Mouse (Mus musculus) neural tube, embryonic 10.5 days (tissue): ENCODE measurements around the gene Rbms1.

Experiments
- DNase-seq: peaks from one replicate; pipeline ENCODE4 v3.0.0-alpha.2; 2017; ENCODE audit warnings: low spot score; ENCODE audit errors: extremely low spot score

Gene Rbms1

GRCm38 (mm10) chr2:60714971-60715502 is 248.0 kb downstream of the Rbms1 start:
- no peak for DNase-seq

- no peak for DNase-seq
Measured at GRCm38 (mm10) chr2:60714475-60714874, 248.5 kb downstream of the Rbms1 start.

- no peak for DNase-seq
Measured at GRCm38 (mm10) chr2:60713857-60714256, 249.1 kb downstream of the Rbms1 start.

GRCm38 (mm10) chr2:60712891-60713290 is 250.1 kb downstream of the Rbms1 start:
- DNase-seq, result no peak

GRCm38 (mm10) chr2:60712483-60712882 is 250.5 kb downstream of the Rbms1 start:
- no peak for DNase-seq

- DNase-seq, result no peak
Measured at GRCm38 (mm10) chr2:60711098-60711880, 251.7 kb downstream of the Rbms1 start.

GRCm38 (mm10) chr2:60710317-60710716 is 252.7 kb downstream of the Rbms1 start:
- no peak for DNase-seq

- DNase-seq, result no peak
Measured at GRCm38 (mm10) chr2:60708671-60709070, 254.3 kb downstream of the Rbms1 start.

GRCm38 (mm10) chr2:60706866-60707265 is 256.1 kb downstream of the Rbms1 start:
- DNase-seq, result no peak

GRCm38 (mm10) chr2:60705426-60705825 is 257.6 kb downstream of the Rbms1 start:
- no peak for DNase-seq

- no peak for DNase-seq
Measured at GRCm38 (mm10) chr2:60703315-60703714, 259.7 kb downstream of the Rbms1 start.

- no peak for DNase-seq
Measured at GRCm38 (mm10) chr2:60700956-60701355, 262.0 kb downstream of the Rbms1 start.
